Comparison of ENCODE assay signal across 8 mouse cellular contexts in the genomic region with DNA sequence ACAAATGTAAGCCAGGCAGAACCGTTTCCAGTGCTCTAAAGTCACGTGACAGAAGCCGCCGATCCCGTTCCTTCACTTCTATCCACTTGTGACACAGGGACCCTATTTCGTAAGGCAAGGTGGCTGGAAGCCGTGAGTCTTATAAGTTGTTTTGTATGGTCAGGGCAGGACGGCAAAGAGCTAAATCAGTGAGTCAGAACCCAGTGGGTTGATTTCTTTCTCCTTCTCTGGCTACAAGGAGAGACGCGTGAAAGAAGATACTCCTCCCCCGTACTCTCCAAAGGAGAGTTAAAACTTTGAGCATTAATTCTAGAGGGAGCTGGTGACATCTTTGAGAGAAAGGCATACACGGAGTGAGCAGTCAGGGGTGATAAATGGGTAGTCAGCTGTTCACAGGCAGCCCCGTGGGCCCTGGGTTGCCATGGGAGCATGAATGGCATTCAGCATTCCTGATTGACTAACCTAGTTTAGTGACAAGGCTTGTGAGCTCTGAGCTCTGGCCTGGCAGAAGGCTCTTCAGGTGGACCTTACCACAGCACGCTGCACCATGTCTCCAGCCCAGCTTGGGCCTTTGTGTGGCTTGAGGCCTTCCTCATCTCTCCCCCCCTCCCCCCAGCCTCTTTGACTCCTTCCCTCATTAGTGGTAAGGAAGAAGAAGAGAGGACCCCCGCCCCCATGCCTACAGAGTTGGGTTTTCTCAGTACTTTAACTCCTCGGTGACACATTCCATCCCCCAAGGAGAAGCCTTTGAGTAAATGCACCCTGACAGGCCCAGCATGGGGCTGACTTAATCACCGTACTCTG.
A peak's percentile ranks its signal among the peaks of the same experiment; 100 is the strongest.
DNase-seq lines count a peak whose midpoint lies in the region; ATAC-seq and TF ChIP-seq lines count a peak whose summit lies in the region.

No protein-coding gene starts in this region.

- no peaks in the 10 kb centered on the region for H3K27me3 ChIP-seq in forebrain, embryonic 15.5 days
- no peaks in the 10 kb centered on the region for H3K27me3 ChIP-seq in kidney, adult 2 months (replicated peaks; ENCODE audit: control insufficient read depth, insufficient read depth, low read length)
- no peaks in the 10 kb centered on the region for H3K27me3 ChIP-seq in liver, embryonic 15.5 days
- no peaks in the 10 kb centered on the region for H3K27me3 ChIP-seq in neural tube, embryonic 11.5 days (ENCODE audit: control insufficient read depth, insufficient read depth, low read length)

- no peak for DNase-seq in frontal cortex, postnatal 14 days (ENCODE audit: low spot score in 2 of 2)
- DNase-seq in adrenal gland, postnatal 14 days = peak; percentile 77
- peak; percentile 89 for DNase-seq in kidney, adult 2 months
- DNase-seq in neural tube, embryonic 11.5 days (ENCODE audit: low spot score) = peak; percentile 87
- DNase-seq in urinary bladder, adult 18-20 months (ENCODE audit: low spot score in 2 of 2) = no peak

- peak; percentile 66 for ATAC-seq in frontal cortex, adult (ENCODE audit: low TSS enrichment)
- peak; percentile 89 for ATAC-seq in forebrain, embryonic 15.5 days (replicated peaks)
- ATAC-seq in liver, embryonic 15.5 days (ENCODE audit: insufficient read depth) = peak; percentile 38
- peak; percentile 89 for ATAC-seq in neural tube, embryonic 11.5 days (ENCODE audit: insufficient read depth, low FRiP score, low TSS enrichment)

- H3K27ac ChIP-seq in forebrain, embryonic 15.5 days (replicated peaks) = peak overlapping the region; percentile 55
- H3K27ac ChIP-seq in kidney, adult 2 months (ENCODE audit: insufficient read depth, low read depth, low read length) = peak overlapping the region; percentile 82
- peak overlapping the region; percentile 8 for H3K27ac ChIP-seq in liver, embryonic 15.5 days (replicated peaks)
- peak overlapping the region; percentile 74 for H3K27ac ChIP-seq in neural tube, embryonic 11.5 days (ENCODE audit: low read depth, low read length)

- H3K9me3 ChIP-seq in forebrain, embryonic 15.5 days = no peaks in the 10 kb centered on the region
- H3K9me3 ChIP-seq in liver, embryonic 15.5 days (replicated peaks) = no peaks in the 10 kb centered on the region
- no peaks in the 10 kb centered on the region for H3K9me3 ChIP-seq in neural tube, embryonic 11.5 days (ENCODE audit: control insufficient read depth, low read length)

- TF ChIP-seq CTCF in kidney, adult 2 months (conservative IDR thresholded peaks at IDR 0.05; ENCODE audit: insufficient read depth, insufficient read length, low read depth, low read length) = no peak

- no peaks in the 10 kb centered on the region for H3K36me3 ChIP-seq in forebrain, embryonic 15.5 days
- H3K36me3 ChIP-seq in kidney, adult 2 months (ENCODE audit: control insufficient read depth, insufficient read depth, low read length) = no peaks in the 10 kb centered on the region
- H3K36me3 ChIP-seq in liver, embryonic 15.5 days (replicated peaks) = peaks cover 19% of the 10 kb centered on the region
- H3K36me3 ChIP-seq in neural tube, embryonic 11.5 days (ENCODE audit: control insufficient read depth, insufficient read depth, low read length) = no peaks in the 10 kb centered on the region

- peaks cover 38% of the 10 kb centered on the region for H3K4me1 ChIP-seq in forebrain, embryonic 15.5 days
- H3K4me1 ChIP-seq in kidney, adult 2 months (ENCODE audit: control insufficient read depth, insufficient read depth, low read length) = peaks cover 79% of the 10 kb centered on the region
- peaks cover 79% of the 10 kb centered on the region for H3K4me1 ChIP-seq in liver, embryonic 15.5 days (replicated peaks)
- peaks cover 42% of the 10 kb centered on the region for H3K4me1 ChIP-seq in neural tube, embryonic 11.5 days (ENCODE audit: control insufficient read depth, insufficient read depth, low read length)

- no peak for TF ChIP-seq POLR2A in kidney, adult 2 months (IDR thresholded peaks at IDR 0.05; ENCODE audit: low read depth, low read length)

- H3K9ac ChIP-seq in forebrain, embryonic 15.5 days (replicated peaks) = 0 out of 2 replicates have a peak overlapping the region, but pooled peaks have one; percentile 9
- no peak overlapping the region for H3K9ac ChIP-seq in liver, embryonic 15.5 days
- peak overlapping the region; percentile 35; the same call in 1 of the 2 replicates for H3K9ac ChIP-seq in neural tube, embryonic 11.5 days (ENCODE audit: low read length)

- peak overlapping the region; percentile 27 for H3K4me3 ChIP-seq in forebrain, embryonic 15.5 days
- no peak overlapping the region for H3K4me3 ChIP-seq in kidney, adult 2 months (ENCODE audit: insufficient read depth, low read depth, low read length)
- H3K4me3 ChIP-seq in liver, embryonic 15.5 days (replicated peaks) = 0 out of 2 replicates have a peak overlapping the region, but pooled peaks have one; percentile 1
- peak overlapping the region; percentile 20 for H3K4me3 ChIP-seq in neural tube, embryonic 11.5 days (ENCODE audit: low read depth, low read length)

- whole genome bisulfite sequencing in forebrain, embryonic 15.5 days = 2% methylated on average over 17 of the region's 17 CpGs
- WGBS in kidney, adult 2 months = 21% methylated on average over 17 of the region's 17 CpGs
- 25% methylated on average over 17 of the region's 17 CpGs for WGBS in liver, embryonic 15.5 days (ENCODE audit: insufficient replicate concordance)
- 2% methylated on average over 17 of the region's 17 CpGs for WGBS in neural tube, embryonic 11.5 days

- H3K4me2 ChIP-seq in forebrain, embryonic 15.5 days (replicated peaks) = peak overlapping the region; percentile 49
- peak overlapping the region; percentile 29 for H3K4me2 ChIP-seq in liver, embryonic 15.5 days
- peak overlapping the region; percentile 50 for H3K4me2 ChIP-seq in neural tube, embryonic 11.5 days (ENCODE audit: low read depth)

Comparison
In these comparisons a context has a peak if more than half of its experiments do, and no peak if none do; other contexts are left out.
1. ATAC-seq: peak in every context shown above with its lines; median percentile 89 in forebrain, embryonic 15.5 days; 89 in neural tube, embryonic 11.5 days; 66 in frontal cortex, adult; 38 in liver, embryonic 15.5 days.
2. DNase-seq: peak in adrenal gland, postnatal 14 days (single experiment), kidney, adult 2 months (single experiment) and neural tube, embryonic 11.5 days (single experiment); none in frontal cortex, postnatal 14 days (0 of 2) and urinary bladder, adult 18-20 months (0 of 2).
3. H3K27ac ChIP-seq: peak in every context shown above with its lines; median percentile 82 in kidney, adult 2 months; 74 in neural tube, embryonic 11.5 days; 55 in forebrain, embryonic 15.5 days; 8 in liver, embryonic 15.5 days.
4. Peak in every context shown above with its lines, with median percentiles within 50 percentile points of each other: H3K4me2 ChIP-seq.